Mouse (Mus musculus) cerebellum, adult 11 months (tissue): ENCODE results near the gene Prkcg.
"Not testable (repeated sequence)": the region's sequence is repeated elsewhere in the genome, so short reads cannot be mapped to it uniquely, and the experiment has no call there.

Source experiments
- DNase-seq: peaks from one replicate; pipeline ENCODE4 v3.0.0; 2022

The Prkcg gene

DNA sequence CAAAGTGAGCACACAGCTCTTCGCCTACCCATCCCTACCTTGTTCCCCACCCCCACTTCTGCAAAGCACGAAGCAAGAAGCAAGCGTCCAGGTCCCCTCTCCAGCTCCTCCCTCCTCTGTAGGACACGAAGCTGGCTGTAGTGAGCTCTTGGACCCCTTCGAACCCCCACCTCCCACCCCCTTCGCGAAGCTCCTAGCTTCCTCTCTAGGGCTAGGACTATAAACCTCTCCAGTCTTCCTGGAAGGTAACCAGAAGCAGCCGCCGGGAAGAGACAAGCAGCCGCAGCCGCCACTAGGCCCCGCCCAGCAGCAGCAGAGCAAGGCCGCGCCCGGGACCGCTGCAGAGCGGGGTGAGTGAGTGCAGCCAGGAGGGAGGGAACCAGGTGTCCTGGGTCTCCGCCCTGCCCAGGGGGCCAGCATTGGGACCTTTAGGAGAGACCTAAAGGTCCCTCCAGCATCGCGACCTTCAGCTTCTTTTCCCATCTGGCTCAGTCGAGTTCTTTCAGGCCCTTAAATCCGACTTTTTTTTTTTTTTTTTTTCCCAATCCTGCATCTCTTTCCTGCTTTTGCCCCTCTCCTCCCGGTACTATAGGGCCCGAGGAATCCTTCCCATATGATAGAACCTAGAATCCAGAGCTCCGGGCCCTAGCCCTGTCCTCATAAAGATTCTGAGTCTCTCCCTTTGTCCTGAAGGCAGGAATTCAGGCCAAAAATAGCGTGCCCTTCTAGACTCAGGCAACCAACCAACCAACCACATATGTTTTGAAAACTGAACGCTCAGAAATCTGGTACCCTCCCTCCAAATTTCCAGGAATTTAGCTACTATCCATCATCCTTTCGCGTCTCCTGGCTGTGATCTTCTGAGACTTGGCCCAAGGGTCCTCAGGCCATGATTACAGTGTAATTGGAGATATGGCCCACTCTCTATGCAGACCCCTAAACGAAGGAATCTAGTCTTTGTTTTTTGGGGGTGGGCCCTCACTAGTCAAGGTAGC lies at the start of gene Prkcg, which contains the start of gene Myadm:
Prkcg (plus strand) TSS at position 204 of the 995 bp plus-strand sequence.
Myadm (plus strand) TSS at position 105 of the 995 bp plus-strand sequence.
- DNase-seq = peak; percentile 76

GRCm38 (mm10) chr7:3239193-3239592 lies 49.8 kb upstream of the Prkcg start:
- DNase-seq = no peak

- DNase-seq = no peak
Measured at GRCm38 (mm10) chr7:3260701-3261100, 28.3 kb upstream of the Prkcg start.

DNA sequence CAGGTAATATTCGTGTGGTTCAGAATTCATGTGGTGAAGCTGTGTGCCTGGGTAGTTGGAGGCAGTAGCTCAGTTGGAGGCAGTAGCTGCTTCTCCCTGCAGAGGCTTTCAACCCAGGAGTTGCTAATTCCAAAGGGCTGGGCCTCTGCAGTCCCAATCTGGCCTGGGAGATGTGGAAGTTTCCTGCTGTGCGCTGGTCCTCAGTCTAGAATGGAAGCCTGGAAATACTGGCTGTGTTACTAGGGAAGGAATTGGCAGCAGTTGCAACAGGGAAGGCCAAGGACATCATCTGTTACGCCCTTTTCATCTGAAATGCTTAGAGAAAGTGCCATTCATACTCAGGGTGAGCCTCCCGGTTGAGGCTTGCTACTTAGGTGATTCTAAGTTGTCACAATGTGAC lies 27.5 kb upstream of the Prkcg start:
- DNase-seq = no peak

GRCm38 (mm10) chr7:3262789-3263188 lies 26.2 kb upstream of the Prkcg start:
- no peak for DNase-seq

GRCm38 (mm10) chr7:3264390-3265022 lies 24.5 kb upstream of the Prkcg start:
- no peak for DNase-seq

DNA sequence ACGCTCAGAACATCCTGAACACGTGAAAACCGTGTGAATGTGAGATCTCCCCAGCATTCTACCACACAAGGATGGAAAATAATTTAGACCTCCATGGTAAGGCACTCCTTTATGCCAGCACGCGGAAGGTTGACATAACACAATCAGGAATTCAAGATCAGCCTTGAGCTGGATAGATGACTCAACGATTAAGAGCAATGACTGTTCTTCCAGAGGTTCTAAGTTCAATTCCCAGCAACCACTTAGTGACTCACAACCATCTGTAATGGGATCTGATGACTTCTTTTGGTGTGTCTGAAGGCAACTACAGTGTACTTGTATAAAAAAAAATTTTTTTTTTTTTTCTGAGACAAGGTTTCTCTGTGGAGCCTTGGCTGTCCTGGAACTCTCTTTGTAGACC lies 23.7 kb upstream of the Prkcg start:
- DNase-seq = no peak

GRCm38 (mm10) chr7:3267261-3267660 lies 21.7 kb upstream of the Prkcg start:
- no peak for DNase-seq

DNA sequence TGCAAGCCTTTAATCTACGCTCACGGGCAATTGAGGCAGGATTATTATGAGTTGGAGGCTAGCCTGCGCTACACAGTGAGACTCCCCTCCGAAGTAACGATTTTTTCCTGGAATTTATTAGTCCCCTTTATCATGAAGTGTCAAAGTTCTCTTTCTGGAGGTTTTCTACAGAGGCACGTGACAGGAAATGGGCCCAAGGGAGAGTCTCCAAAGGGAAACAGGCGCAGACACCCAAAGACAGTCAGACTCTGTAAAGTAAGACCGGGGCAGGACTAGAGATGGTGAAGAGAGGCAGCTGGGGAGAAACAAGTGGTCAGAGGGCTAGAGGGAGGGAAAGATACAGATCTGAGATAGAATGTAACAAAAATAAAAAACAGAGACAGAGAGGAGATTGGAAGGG lies 21.1 kb upstream of the Prkcg start:
- DNase-seq = no peak

GRCm38 (mm10) chr7:3268291-3268690 lies 20.7 kb upstream of the Prkcg start:
- no peak for DNase-seq

- no peak for DNase-seq
Measured at GRCm38 (mm10) chr7:3272206-3272605, 16.8 kb upstream of the Prkcg start.

GRCm38 (mm10) chr7:3275455-3276170 lies 13.4 kb upstream of the Prkcg start:
- DNase-seq = no peak

DNA sequence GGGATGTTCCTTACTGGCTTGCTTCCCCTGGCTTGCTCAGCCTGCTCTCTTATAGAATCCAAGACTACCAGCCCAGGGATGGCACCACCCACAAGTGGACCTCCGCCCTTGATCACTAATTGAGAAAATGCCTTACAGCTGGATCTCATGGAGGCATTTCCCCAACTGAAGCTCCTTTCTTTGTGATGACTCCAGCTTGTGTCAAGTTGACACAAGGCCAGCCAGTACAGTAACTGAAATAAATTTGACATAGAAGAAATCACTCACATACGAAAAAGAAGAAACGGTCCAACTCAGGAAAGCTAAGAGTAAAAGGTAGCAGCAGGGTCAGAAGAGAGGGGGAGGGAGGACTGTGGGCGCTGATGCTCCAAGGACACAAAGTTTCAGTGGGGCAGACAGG lies 12.2 kb upstream of the Prkcg start:
- not testable (repeated sequence) for DNase-seq

GRCm38 (mm10) chr7:3280080-3280653 lies 8.8 kb upstream of the Prkcg start:
- DNase-seq = no peak

- DNase-seq = no peak
Measured at GRCm38 (mm10) chr7:3280654-3281153, 8.3 kb upstream of the Prkcg start.

GRCm38 (mm10) chr7:3281741-3282140 lies 7.2 kb upstream of the Prkcg start:
- DNase-seq = no peak

DNA sequence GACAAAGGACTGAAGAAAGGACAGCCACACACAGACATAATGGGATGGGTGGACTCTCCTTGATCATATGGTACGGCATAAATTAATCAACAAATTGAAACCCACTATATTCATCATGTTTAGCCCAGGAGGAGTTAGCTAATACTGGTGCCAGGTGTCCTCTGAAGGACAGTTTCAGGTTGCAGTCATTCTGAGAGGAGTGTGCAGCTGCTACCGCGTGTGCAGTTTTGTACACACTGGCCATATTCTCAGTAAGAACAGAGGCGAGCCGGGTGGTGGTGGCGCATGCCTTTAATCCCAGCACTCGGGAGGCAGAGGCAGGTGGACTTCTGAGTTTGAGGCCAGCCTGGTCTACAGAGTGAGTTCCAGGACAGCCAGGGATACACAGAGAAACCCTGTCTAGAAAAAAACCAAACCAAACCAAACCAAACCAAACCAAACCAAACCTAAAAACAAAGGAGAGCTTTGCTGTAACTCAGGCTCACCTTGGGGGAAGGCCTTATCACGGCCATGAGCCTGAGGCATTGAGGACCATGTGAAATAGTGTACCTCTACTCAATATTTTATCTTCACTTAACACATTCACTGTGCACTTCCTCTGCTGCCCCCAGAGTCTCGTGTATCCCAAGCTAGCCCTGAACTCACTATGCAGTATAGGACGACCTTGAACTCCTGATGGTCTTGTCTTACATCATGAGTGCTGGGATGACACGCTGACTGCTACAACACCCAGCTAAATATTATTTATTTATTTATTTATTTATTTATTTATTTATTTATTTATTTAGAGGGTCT lies 5.7 kb upstream of the Prkcg start:
- no peak for DNase-seq

DNA sequence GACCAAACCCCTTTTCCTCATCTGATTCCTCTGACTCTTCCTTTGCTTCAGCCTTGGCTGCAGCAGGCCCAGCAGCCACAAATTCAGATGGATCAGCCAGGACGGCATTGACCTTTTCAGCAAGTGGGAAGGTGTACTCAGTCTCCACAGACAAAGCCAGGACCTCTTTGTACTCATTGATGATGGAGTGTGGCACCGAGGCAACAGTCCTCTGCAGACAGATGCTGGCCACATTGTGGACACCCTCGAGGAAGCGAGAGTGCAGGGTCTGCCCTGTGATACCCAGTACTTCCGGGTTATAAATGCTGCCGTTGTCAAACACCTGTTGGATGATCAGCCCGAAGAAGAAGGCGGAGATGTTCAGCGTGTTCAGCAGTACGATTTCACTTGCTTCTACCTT lies 4.4 kb upstream of the Prkcg start:
- no peak for DNase-seq

DNA sequence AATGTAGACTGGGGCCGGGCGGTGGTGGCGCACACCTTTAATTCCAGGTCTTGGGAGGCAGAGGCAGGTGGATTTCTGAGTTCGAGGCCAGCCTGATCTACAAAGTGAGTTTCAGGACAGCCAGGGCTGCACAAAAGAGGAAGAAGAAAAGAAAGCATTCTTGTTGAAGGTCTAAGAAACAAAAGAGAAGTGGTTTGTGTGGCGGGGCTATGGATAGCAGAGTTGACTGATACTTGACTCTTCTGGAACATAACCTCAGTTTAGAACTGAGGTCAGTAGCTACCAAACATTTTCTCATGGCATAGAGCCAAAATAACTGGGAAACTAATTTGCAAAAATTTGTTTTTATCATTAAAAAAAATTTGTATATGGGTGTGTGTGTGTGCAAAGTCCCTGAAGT lies 2.9 kb upstream of the Prkcg start:
- DNase-seq = no peak

GRCm38 (mm10) chr7:3287186-3287585 lies 1.8 kb upstream of the Prkcg start:
- DNase-seq = no peak

- peak; percentile 88 for DNase-seq
Measured at GRCm38 (mm10) chr7:3290257-3291033, 1.5 kb downstream of the Prkcg start.
